Mouse (Mus musculus) spleen, adult 12 weeks (tissue): ENCODE measurements around the gene Ankrd2.

ENCODE experiments used
- DNase-seq: peaks from one replicate; pipeline ENCODE4 v3.0.0; 2022; ENCODE audit warnings: low spot score

Gene Ankrd2

DNA sequence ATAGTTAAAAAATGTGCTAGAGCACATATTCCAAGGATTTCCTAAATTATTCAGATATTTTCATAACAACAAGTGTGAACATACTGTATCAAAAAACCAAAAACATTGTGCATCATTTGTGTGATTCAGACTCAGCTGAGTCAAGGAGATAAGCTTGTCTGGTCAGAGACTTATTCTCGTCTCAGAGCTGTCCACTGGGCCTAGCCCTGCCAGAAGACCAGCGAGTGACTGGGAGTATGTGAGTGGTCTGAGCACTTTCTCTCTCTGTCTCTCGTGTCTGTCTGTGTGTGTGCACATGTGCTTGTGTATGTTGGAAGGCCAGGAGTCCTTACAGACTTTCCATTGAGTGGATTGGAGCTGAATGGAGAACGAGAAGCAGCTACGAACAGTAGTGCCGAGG is 20.8 kb upstream of the Ankrd2 start:
- DNase-seq = no peak

GRCm38 (mm10) chr19:42016251-42016650 is 19.5 kb upstream of the Ankrd2 start:
- DNase-seq = no peak

DNA sequence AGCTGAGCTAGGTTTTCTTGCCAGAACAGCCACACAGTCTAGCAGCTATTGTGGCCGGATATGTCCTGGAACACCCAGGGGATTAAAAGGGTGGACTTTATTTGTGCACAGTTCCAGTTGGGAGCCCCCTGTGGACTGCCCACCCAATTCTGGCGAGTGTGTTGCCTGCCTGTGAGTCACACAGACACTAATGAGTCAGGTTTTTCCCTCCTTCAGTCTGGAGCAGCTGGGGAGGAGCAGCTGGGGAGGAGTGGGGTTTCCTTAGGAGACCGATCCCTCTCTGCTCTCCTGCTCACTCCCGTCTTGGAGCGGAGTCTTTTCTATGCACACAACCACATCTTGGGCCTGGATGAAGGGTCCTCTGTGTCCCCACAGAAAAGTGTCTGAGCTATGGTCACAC is 19.0 kb upstream of the Ankrd2 start:
- no peak for DNase-seq

DNA sequence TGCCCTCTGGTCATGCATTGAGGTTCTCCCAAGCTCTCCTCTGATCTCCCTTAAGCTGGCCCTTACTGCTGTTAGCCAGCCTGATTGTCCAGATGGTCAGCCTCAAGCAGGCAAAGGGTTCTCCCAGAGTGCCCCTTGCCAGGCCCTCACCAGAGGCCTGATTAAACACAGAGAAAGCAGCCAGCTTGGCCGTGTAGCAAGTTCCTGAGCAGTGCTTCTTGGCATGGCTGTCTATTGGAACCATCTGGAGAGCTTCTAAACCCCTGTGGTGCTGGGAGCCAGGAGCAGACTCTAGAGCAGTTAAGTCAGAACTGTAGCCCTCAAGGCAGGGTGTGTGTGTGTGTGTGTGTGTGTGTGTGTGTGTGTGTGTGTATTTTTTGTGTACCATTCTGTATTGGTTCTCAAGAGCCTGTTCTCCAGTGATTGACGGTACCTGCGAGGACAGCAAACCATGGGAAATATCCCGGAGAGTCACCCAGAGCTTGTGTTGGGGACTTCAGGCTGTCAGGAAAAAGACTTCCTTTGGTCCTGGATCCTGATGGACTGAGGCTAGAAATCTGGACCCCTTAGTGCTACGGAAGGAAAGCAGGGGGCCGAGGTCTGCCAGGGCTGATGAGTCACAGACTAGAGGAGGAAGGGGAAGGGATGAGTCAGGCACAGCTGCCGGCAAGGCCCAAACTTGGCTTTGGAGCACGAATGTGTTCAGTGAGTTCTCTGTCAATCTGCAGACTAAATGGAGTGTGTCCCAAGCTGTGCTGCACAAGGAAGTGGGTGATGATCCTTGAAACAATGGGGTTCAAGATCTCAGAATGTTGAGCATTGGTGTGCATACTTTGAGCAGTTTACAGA is 18.2 kb upstream of the Ankrd2 start:
- no peak for DNase-seq

GRCm38 (mm10) chr19:42019011-42019522 is 16.7 kb upstream of the Ankrd2 start:
- DNase-seq = no peak

- DNase-seq = no peak
These were observed 13.9 kb upstream of the Ankrd2 start for GRCm38 (mm10) chr19:42021681-42022541.

DNA sequence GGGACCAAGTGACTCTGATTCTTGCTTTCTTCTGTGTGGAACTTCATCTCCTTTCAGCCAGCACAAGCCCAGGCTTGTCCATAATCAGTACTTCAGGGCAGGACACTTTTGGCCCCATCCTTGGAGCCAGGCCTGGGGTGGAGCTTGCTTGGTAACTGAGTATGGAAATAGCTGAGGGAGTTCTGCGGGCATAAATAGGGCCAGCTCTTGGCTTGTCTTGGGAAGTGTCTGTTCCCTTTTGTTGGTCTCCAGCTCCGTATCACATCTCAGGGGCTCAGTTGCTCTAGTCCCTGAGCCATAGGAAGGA is 13.3 kb upstream of the Ankrd2 start:
- DNase-seq = no peak

DNA sequence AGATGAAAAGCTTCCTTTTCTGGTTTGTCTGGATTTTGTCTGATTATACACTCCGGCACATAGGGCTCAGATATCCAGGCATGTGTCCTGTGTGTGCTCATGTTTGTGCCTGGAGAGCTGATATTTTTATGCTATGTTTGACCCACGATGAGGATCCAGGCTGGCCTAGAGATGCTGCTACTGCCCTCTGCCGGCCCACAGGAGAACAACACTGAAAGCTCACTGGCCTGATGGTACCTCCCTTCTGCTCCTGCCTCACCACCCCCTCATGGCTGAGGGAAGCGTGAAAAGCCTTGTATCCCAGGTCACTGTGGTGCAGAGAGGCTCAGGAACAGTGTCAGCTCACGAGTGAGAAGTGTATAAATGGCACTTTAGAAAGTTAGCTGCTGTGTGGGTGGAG is 9.6 kb upstream of the Ankrd2 start:
- DNase-seq = peak; percentile 48

DNA sequence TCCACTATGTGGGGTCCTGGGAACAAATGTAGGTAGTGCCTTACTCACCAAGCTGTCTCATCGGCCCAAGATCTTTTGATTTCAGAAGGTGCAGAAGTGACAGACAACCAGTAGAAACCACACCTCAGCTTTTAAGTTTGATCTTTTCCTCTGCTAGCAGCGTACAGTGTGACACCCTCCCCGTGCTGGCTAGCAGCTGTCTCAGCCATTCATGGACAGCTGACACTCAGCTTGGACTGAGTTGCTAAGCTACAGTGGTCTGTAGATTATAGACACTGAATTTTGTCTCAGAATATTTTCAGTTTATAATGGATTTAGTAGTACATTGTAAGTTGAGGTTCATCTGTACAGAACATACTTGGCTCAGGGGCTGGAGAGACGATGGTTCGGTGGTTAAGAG is 4.7 kb upstream of the Ankrd2 start:
- no peak for DNase-seq

DNA sequence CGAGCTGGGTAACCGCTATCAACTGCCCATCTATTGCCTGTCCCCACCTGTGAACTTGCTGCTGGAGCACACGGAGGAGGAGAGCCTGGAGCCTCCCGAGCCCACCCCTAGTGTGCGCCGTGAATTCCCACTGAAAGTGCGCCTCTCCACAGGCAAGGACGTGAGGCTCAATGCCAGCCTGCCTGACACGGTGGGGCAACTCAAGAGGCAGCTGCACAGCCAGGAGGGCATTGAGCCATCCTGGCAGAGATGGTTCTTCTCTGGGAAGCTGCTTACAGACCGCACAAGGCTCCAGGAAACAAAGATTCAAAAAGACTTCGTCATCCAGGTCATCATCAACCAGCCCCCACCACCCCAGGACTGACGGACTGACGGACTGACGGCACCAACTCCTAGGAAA is 2.2 kb upstream of the Ankrd2 start:
- DNase-seq = no peak

DNA sequence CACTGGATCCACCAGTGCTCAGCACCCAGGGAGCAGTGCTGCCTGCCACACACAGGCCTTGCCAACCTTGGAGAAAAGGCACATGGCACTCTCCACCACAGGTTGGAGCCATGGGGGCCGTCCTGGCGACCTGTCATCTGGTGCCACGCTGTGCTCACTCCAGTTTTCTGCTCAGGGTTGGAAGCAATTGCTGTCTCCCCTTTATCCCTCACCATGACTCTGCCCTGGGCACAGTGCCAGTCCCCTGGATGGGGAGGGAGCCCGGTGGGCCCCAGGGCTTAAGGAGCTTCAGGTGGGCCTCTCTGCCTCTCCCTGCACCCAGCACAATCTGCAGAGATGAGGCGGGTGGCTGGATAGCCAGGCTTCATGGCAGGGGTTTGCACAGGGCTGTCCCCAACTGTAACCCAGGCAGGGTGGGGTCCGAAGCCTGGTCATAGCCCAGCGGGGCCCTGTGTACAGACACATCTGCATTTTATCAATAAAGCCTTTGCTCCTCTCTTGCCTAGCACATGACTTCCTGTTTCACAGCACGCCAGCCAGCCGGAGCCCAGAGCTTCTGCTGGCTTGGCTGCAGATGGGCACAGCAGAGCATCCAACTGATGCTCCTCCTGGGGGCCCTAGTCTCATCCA is 1.5 kb upstream of the Ankrd2 start:
- no peak for DNase-seq

DNA sequence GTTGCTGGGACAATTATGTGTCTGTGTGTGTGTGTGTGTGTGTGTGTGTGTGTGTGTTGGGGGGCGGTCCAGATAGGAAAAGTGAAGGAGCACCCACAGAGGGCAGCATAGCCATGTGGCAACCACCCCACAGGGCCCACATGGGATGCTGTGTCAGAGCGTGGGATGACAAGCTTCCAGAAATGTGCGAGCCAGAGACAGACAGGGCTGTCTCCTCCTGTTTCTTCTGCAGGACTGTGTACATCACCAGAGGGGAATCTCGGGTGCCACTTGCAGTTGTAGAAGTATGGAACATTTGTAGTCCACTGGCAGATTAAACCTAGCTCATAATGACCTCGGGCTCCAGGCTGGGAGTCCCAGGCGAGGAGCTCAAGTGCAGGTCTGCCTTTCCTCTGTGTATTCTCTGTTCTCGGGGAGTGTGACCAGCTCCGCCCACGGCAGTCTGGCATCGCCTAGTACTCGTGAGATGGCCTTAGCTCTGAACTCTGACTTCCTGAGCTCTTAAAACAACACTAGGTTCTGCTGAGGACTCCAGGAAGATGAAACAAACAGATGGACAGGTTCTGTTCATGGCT is 832 bp upstream of the Ankrd2 start:
- DNase-seq = no peak

GRCm38 (mm10) chr19:42036357-42036756 is 557 bp downstream of the Ankrd2 start:
- DNase-seq = no peak

DNA sequence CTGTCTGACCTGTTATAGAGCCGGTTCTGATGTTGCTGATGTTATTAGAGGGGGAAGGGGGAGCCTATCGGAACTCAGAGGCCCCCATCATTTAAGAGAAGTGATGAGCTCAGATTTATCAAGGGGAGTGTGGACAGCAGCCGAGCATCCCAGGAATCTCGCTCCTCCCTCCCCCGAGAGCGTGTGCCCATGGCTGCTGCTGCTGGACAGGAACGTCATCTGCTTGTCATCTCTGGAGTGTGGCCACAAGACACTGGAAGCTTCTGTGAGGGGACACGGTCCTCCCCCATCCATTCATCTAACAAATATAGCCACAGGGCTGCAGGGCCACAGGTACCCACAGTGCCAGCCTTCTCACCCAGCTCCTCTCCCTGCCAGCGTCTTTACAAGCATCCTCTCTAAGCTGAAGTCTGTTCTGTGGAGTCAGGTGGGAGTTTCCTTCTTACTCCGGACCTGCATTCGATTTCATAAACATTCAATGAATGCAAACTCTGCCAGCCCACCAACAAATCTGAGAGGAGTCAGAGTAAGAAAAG is 1.4 kb downstream of the Ankrd2 start:
- DNase-seq = no peak

GRCm38 (mm10) chr19:42038310-42038709 is 2.5 kb downstream of the Ankrd2 start:
- no peak for DNase-seq

- no peak for DNase-seq
These were observed 8.2 kb downstream of the Ankrd2 start for GRCm38 (mm10) chr19:42043988-42044387.

GRCm38 (mm10) chr19:42045269-42046102 is 9.7 kb downstream of the Ankrd2 start, which contains the start of gene Hoga1:
Hoga1 (plus strand) TSS chr19:42045610.
- DNase-seq = no peak

- DNase-seq = no peak
These were observed 14.5 kb downstream of the Ankrd2 start for GRCm38 (mm10) chr19:42050251-42050650.

GRCm38 (mm10) chr19:42051351-42051750 is 15.6 kb downstream of the Ankrd2 start:
- DNase-seq = no peak

DNA sequence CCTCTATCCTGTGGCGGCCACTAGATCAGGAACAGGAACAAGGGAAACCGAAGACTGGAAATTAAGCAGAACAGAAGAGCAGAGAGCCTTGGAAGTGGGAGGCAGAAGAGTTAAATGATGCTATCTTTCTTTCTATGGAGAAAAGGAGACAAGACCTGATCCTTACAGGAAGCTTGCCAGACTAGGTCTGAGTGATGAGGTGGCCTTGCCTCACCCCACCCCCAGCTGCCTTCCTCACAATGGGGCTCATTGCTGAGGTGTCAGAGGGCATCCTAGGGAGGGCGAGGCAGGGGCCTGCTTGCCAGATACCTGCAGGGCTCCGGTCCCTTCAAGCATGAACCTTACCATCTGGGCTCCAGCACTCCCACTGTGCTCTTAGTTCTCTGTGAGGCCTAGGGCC is 16.1 kb downstream of the Ankrd2 start, which contains the start of gene 4933411K16Rik:
Gene 4933411K16Rik (plus strand): TSS at position 301 of the 400 bp plus-strand sequence.
- DNase-seq = no peak

- DNase-seq = no peak
These were observed 18.5 kb downstream of the Ankrd2 start for GRCm38 (mm10) chr19:42054255-42054654.
